Mouse (Mus musculus): ENCODE measurements around the gene Tcf12. TPM values are rescaled to one million over a fixed set of nuclear protein-coding genes. Genes with fewer than 3 reads are reported as not detected.

Tcf12 gene
- total and polyA plus RNA-seq, 2 experiments from 2014 or later: 37.4 to 122 TPM

DNA sequence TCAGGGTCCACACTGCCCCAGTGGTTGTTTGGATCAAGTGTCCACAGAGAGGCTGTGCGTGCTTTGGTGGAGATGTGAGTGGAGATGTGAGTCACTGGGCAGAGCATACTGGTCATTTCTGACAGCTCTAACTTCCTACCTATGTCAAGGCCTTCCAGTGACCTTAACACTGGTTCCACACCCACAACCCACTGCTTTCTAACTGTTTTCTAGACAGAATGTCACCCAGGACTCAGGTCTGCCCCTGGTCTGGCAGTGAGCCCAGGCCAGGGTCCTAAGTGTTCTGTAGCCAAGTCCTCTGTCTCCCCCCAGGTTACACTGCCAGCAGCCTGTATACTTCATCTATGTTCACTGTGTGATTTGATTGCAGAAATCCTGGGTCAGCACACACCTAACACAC lies 275.3 kb downstream of the Tcf12 start:
- H3K36me3 ChIP-seq (ENCODE audit: insufficient read depth, low read length): no peaks in the 10 kb centered on the region
- no peak for DNase-seq (ENCODE audit: low spot score)
- WGBS: 96% methylated on average over 1 of the region's 1 CpGs
- no peak overlapping the region for H3K27ac ChIP-seq (ENCODE audit: low read depth, low read length)
- no peaks in the 10 kb centered on the region for H3K9me3 ChIP-seq (ENCODE audit: low read length)
- no peak for ATAC-seq (ENCODE audit: low FRiP score)
- no peaks in the 10 kb centered on the region for H3K4me1 ChIP-seq (ENCODE audit: insufficient read depth, low read length)
- no peaks in the 10 kb centered on the region for H3K27me3 ChIP-seq (ENCODE audit: insufficient read depth, low read length)
- no peak overlapping the region for H3K9ac ChIP-seq (replicated peaks; ENCODE audit: low read length, poor library complexity, severe bottlenecking)
- no peak overlapping the region for H3K4me3 ChIP-seq (ENCODE audit: low read depth, low read length)
- no peak overlapping the region for H3K4me2 ChIP-seq (ENCODE audit: low read depth, low read length, poor library complexity, severe bottlenecking)
- TF ChIP-seq CTCF (IDR thresholded peaks at IDR 0.05): no peak

DNA sequence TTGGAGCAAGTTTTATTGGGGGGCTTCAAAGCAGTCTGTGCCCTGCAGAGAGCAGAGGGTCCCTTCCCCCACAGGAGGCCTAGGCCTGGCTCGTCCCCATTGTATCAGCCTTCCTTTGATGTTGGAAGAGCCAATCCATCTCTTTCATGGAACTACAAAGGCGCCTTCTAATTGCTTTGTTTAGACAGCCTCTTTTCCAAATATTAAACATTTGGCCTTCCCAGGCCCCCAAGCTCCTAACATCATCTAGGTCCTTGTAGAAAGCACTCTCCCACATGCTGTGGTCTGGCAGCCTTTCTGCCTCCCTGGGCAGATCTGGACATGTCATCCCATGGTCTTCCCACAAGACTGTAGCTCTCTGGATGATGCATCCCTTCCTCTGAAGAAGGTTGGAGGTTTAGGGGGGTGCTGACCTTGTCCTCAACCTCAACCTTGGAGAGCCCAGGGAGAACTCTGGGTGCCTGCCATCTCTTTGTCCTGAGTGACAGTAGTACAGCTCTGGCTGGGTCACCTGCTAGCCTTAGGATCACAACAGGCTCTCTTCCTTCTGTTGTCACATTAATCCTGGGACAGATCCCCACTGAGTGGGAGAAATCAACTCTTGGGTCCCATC lies 276.4 kb downstream of the Tcf12 start:
- no peaks in the 10 kb centered on the region for H3K4me1 ChIP-seq (ENCODE audit: insufficient read depth, low read length)
- peak; percentile 8 for DNase-seq (ENCODE audit: low spot score)
- no peak overlapping the region for H3K27ac ChIP-seq (ENCODE audit: low read depth, low read length)
- H3K9ac ChIP-seq (replicated peaks; ENCODE audit: low read length, poor library complexity, severe bottlenecking): no peak overlapping the region
- TF ChIP-seq CTCF (IDR thresholded peaks at IDR 0.05): no peak
- WGBS: 41% methylated on average over 2 of the region's 2 CpGs
- H3K36me3 ChIP-seq (ENCODE audit: insufficient read depth, low read length): no peaks in the 10 kb centered on the region
- H3K4me2 ChIP-seq (ENCODE audit: low read depth, low read length, poor library complexity, severe bottlenecking): no peak overlapping the region
- H3K4me3 ChIP-seq (ENCODE audit: low read depth, low read length): no peak overlapping the region
- no peaks in the 10 kb centered on the region for H3K27me3 ChIP-seq (ENCODE audit: insufficient read depth, low read length)
- H3K9me3 ChIP-seq (ENCODE audit: low read length): no peaks in the 10 kb centered on the region
- no peak for ATAC-seq (ENCODE audit: low FRiP score)

DNA sequence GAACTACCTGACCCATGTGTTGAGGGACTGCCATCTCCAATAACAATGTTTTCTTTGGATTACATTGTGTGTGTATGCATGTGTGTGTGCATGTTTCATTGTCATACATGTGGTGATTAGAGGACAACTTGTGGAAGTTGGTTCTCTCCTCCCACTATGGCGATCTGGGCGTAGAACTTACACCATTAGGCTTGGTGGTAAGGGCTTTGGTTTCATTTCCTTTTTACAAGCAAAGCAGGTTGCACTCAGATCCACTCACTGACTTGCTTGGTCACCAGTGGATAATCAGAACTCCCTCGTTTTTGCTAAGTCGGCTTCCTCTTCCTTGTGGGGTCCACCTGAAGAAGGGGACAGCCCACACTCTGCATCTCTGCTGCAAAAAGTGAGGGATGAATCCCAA lies 277.0 kb downstream of the Tcf12 start:
- Histone ChIP-seq H3K4me3 (ENCODE audit: low read depth, low read length) (no peak overlapping the region), H3K4me1 (ENCODE audit: insufficient read depth, low read length) (no peaks in the 10 kb centered on the region), H3K27me3 (ENCODE audit: insufficient read depth, low read length) (no peaks in the 10 kb centered on the region), H3K9me3 (ENCODE audit: low read length) (no peaks in the 10 kb centered on the region), H3K9ac (replicated peaks; ENCODE audit: low read length, poor library complexity, severe bottlenecking) (no peak overlapping the region), H3K4me2 (ENCODE audit: low read depth, low read length, poor library complexity, severe bottlenecking) (no peak overlapping the region), H3K36me3 (ENCODE audit: insufficient read depth, low read length) (no peaks in the 10 kb centered on the region), H3K27ac (ENCODE audit: low read depth, low read length) (no peak overlapping the region)
- DNase-seq (ENCODE audit: low spot score): no peak
- 68% methylated on average over 4 of the region's 4 CpGs for WGBS
- TF ChIP-seq CTCF (IDR thresholded peaks at IDR 0.05): no peak
- no peak for ATAC-seq (ENCODE audit: low FRiP score)

DNA sequence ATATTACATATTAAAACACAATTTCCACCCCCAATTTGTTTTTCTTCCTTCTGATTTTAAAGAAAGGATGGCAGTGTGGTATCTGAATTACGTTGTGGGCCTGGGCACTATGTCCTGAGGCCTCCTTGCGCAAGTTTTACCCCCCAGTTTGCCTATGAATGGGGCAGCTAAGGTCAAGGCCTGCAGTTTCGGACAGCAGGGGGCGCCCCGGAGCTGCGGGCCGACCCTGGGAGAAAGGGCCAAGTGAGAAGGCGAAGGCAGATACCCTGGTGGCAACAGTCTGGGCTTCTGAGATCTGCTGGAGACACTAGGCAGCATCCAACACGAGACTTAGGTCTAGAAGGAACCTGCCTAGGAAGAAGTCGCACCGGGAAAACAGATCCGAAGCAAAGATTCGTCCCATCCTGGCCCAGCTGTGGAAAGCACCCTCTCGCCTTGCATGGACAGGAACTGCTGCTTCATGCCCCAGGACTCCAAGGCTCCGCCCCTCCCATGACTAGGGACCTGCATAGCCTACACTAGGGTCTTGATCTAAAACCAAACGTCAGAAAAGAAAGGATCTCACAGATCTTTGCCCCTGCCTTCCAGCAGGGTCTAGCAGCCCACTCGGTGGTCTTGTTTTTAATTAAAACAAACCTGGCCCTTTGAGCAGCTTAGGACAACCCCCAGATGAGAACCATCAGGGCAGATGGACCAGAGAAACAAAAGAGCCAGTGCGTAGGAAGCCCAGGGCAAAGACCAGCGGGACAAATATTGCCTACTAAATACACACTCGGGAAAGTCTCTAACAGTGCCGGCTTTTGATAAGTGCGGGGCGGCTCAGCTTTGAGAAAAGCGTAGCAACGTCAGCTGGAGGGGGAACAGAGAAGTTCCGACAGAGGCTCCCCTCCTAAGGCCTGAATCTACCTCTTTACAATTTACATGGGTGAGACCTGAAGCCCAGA lies 279.6 kb downstream of the Tcf12 start:
- WGBS: 42% methylated on average over 26 of the region's 26 CpGs
- Histone ChIP-seq H3K4me3 (ENCODE audit: low read depth, low read length) (no peak overlapping the region), H3K27ac (ENCODE audit: low read depth, low read length) (no peak overlapping the region), H3K27me3 (ENCODE audit: insufficient read depth, low read length) (no peaks in the 10 kb centered on the region), H3K4me2 (ENCODE audit: low read depth, low read length, poor library complexity, severe bottlenecking) (no peak overlapping the region), H3K9ac (replicated peaks; ENCODE audit: low read length, poor library complexity, severe bottlenecking) (no peak overlapping the region), H3K9me3 (ENCODE audit: low read length) (no peaks in the 10 kb centered on the region), H3K36me3 (ENCODE audit: insufficient read depth, low read length) (no peaks in the 10 kb centered on the region), H3K4me1 (ENCODE audit: insufficient read depth, low read length) (no peaks in the 10 kb centered on the region)
- peak; percentile 69 for TF ChIP-seq CTCF (IDR thresholded peaks at IDR 0.05)
- no peak for ATAC-seq (ENCODE audit: low FRiP score)
- peak; percentile 12 for DNase-seq (ENCODE audit: low spot score)

DNA sequence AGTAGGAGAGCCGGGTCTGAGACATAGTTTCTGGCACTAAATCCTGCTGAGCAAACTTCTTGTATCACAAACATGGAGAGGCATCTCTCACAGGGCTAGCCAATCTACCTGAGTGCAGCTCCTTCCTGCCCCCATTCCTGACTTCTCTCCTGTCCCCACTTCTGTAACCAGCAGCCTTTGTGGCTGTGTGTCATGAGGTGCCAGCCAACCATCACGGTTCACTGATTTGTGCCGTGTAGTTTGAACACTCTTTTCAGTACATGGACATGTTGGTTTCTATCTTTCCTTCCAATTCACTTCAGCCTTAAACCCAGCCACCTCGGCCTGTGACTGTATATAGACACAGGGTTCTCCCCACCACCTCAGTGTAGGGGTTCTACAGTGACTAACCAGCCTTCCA lies 280.7 kb downstream of the Tcf12 start:
- Histone ChIP-seq H3K9ac (replicated peaks; ENCODE audit: low read length, poor library complexity, severe bottlenecking) (no peak overlapping the region), H3K27me3 (ENCODE audit: insufficient read depth, low read length) (no peaks in the 10 kb centered on the region), H3K36me3 (ENCODE audit: insufficient read depth, low read length) (no peaks in the 10 kb centered on the region), H3K9me3 (ENCODE audit: low read length) (no peaks in the 10 kb centered on the region), H3K4me2 (ENCODE audit: low read depth, low read length, poor library complexity, severe bottlenecking) (no peak overlapping the region), H3K27ac (ENCODE audit: low read depth, low read length) (no peak overlapping the region), H3K4me3 (ENCODE audit: low read depth, low read length) (no peak overlapping the region), H3K4me1 (ENCODE audit: insufficient read depth, low read length) (no peaks in the 10 kb centered on the region)
- no peak for DNase-seq (ENCODE audit: low spot score)
- no peak for ATAC-seq (ENCODE audit: low FRiP score)
- 83% methylated on average over 4 of the region's 4 CpGs for WGBS
- no peak for TF ChIP-seq CTCF (IDR thresholded peaks at IDR 0.05)

DNA sequence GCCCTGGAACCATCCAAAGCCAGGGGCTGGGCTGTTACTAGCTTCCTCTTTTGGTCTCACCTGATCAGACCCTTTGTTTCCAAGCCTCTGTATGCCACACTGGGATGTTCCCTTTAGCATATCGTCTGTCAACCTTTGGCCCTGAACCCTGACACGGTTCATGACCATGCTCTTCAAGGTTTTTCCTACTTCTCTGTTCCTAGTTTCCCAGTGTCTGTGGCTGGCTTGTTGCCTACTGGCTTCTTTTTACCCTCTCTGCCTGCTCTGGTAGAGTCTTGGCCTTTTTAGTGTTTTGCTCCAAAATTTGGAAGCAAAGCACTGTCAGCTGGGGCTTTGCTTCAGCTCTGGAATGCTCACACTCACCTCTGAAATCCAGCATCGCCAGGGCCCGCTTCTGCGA lies 281.3 kb downstream of the Tcf12 start:
- no peak overlapping the region for H3K27ac ChIP-seq (ENCODE audit: low read depth, low read length)
- H3K9me3 ChIP-seq (ENCODE audit: low read length): no peaks in the 10 kb centered on the region
- 79% methylated on average over 5 of the region's 5 CpGs for WGBS
- no peak for TF ChIP-seq CTCF (IDR thresholded peaks at IDR 0.05)
- no peaks in the 10 kb centered on the region for H3K4me1 ChIP-seq (ENCODE audit: insufficient read depth, low read length)
- DNase-seq (ENCODE audit: low spot score) (no peak), ATAC-seq (ENCODE audit: low FRiP score) (no peak)
- H3K4me3 ChIP-seq (ENCODE audit: low read depth, low read length): no peak overlapping the region
- H3K36me3 ChIP-seq (ENCODE audit: insufficient read depth, low read length): no peaks in the 10 kb centered on the region
- no peak overlapping the region for H3K4me2 ChIP-seq (ENCODE audit: low read depth, low read length, poor library complexity, severe bottlenecking)
- H3K27me3 ChIP-seq (ENCODE audit: insufficient read depth, low read length): no peaks in the 10 kb centered on the region
- H3K9ac ChIP-seq (replicated peaks; ENCODE audit: low read length, poor library complexity, severe bottlenecking): no peak overlapping the region

All from midbrain, postnatal 0 days (tissue).